Mouse (Mus musculus) neutrophil, adult 5-6 weeks (primary cell): ENCODE measurements around the gene Myo9a. TPM values are rescaled to one million over a fixed set of nuclear protein-coding genes. Genes with fewer than 3 reads are reported as not detected.
"Not testable (repeated sequence)": the region's sequence is repeated elsewhere in the genome, so short reads cannot be mapped to it uniquely, and the experiment has no call there.

ENCODE experiments used
- ATAC-seq: fragments of 151-379, 151-347 bp; 2 replicates; pipeline ENCODE4 v1.8.0; 2017; ENCODE audit warnings: mild to moderate bottlenecking, moderate TSS enrichment; ENCODE audit not compliant: insufficient number of reproducible peaks, poor library complexity, low FRiP score, severe bottlenecking; ENCODE audit errors: extremely low read depth
- total RNA-seq: library from RNA; stranded (forward); fragments of 200-1000 nt; gene quantifications from 2 replicates; pipeline ENCODE4 v1.2.3, GENCODE M21; 2017

Gene Myo9a
- total RNA-seq, 1 experiment from 2014 or later, result 31.0 TPM

GRCm38 (mm10) chr9:59942501-59943085 lies 191.9 kb downstream of the Myo9a start:
- ATAC-seq, result no peak

- ATAC-seq, result no peak
Measured at GRCm38 (mm10) chr9:59943826-59944225, 193.1 kb downstream of the Myo9a start.

GRCm38 (mm10) chr9:59945241-59945640 lies 194.5 kb downstream of the Myo9a start:
- no peak for ATAC-seq

- no peak for ATAC-seq
Measured at GRCm38 (mm10) chr9:59947271-59947670, 196.6 kb downstream of the Myo9a start.

- no peak for ATAC-seq
Measured at GRCm38 (mm10) chr9:59948226-59948625, 197.5 kb downstream of the Myo9a start.

GRCm38 (mm10) chr9:59948691-59949250 lies 198.1 kb downstream of the Myo9a start:
- ATAC-seq, result no peak

- no peak for ATAC-seq
Measured at GRCm38 (mm10) chr9:59949511-59949910, 198.8 kb downstream of the Myo9a start.

- ATAC-seq, result no peak
Measured at GRCm38 (mm10) chr9:59949981-59950380, 199.3 kb downstream of the Myo9a start.

GRCm38 (mm10) chr9:59951001-59951750 lies 200.5 kb downstream of the Myo9a start:
- no peak for ATAC-seq

- no peak for ATAC-seq
Measured at GRCm38 (mm10) chr9:59951943-59952342, 201.2 kb downstream of the Myo9a start.

GRCm38 (mm10) chr9:59952515-59953070 lies 201.9 kb downstream of the Myo9a start:
- ATAC-seq, result no peak

- ATAC-seq, result no peak
Measured at GRCm38 (mm10) chr9:59953556-59953955, 202.9 kb downstream of the Myo9a start.

- ATAC-seq, result no peak
Measured at GRCm38 (mm10) chr9:59955199-59955598, 204.5 kb downstream of the Myo9a start.

- no peak for ATAC-seq
Measured at GRCm38 (mm10) chr9:59955692-59956091, 205.0 kb downstream of the Myo9a start.

- no peak for ATAC-seq
Measured at GRCm38 (mm10) chr9:59956496-59956895, 205.8 kb downstream of the Myo9a start.

GRCm38 (mm10) chr9:59958115-59958514 lies 207.4 kb downstream of the Myo9a start:
- ATAC-seq, result not testable (repeated sequence)

- ATAC-seq, result peak; percentile 68
Measured at GRCm38 (mm10) chr9:59959276-59959675, 208.6 kb downstream of the Myo9a start.

- ATAC-seq, result no peak
Measured at GRCm38 (mm10) chr9:59960559-59960958, 209.9 kb downstream of the Myo9a start, which contains the start of gene Nr2e3. Gene Nr2e3 (minus strand): TSS chr9:59960659.

GRCm38 (mm10) chr9:59961201-59961955 lies 210.7 kb downstream of the Myo9a start:
- ATAC-seq, result no peak
